Comparison of ENCODE assay signal across 8 mouse cellular contexts in genomic region chr9:62555258-62555856, GRCm38 (mm10). TPM values are rescaled to one million over a fixed set of nuclear protein-coding genes. Genes with fewer than 3 reads are reported as not detected.
DNase-seq lines count a peak whose midpoint lies in the region; ATAC-seq lines count a peak whose summit lies in the region.

No protein-coding gene starts in this region.

- DNase-seq in heart, adult 11 months, result peak; percentile 84
- DNase-seq in heart, adult 9 months (ENCODE audit: low spot score in 2 of 2), result no peak
- peak; percentile 82 to 83 for DNase-seq in right cerebral cortex, postnatal 10 days (ENCODE audit: low spot score in 2 of 2)
- DNase-seq in right cerebral cortex, postnatal 36 days (ENCODE audit: low spot score in 2 of 2), result no peak
- peak; percentile 87 to 88 for DNase-seq in cerebellum, postnatal 14 days
- peak; percentile 28 to 64 for DNase-seq in kidney, postnatal 36 days
- no peak for DNase-seq in yolk sac, embryonic 10.5 days (ENCODE audit: low spot score)

- WGBS in neural tube, embryonic 14.5 days, result 66% methylated on average over 5 of the region's 5 CpGs

- H3K4me2 ChIP-seq in neural tube, embryonic 14.5 days (ENCODE audit: low read depth, low read length), result no peak overlapping the region

- H3K27ac ChIP-seq in neural tube, embryonic 14.5 days (ENCODE audit: low read depth, low read length), result no peak overlapping the region

- H3K36me3 ChIP-seq in neural tube, embryonic 14.5 days (ENCODE audit: control insufficient read depth, insufficient read depth, low read length), result no peaks in the 10 kb centered on the region

- H3K9me3 ChIP-seq in neural tube, embryonic 14.5 days (ENCODE audit: control insufficient read depth, low read length), result no peaks in the 10 kb centered on the region

- no peak overlapping the region for H3K9ac ChIP-seq in neural tube, embryonic 14.5 days (replicated peaks; ENCODE audit: low read depth, low read length)

- H3K4me3 ChIP-seq in neural tube, embryonic 14.5 days (ENCODE audit: low read depth, low read length), result no peak overlapping the region

- no peaks in the 10 kb centered on the region for H3K27me3 ChIP-seq in neural tube, embryonic 14.5 days (ENCODE audit: control insufficient read depth, insufficient read depth, low read length)

- ATAC-seq in neural tube, embryonic 14.5 days (ENCODE audit: low read depth), result peak; percentile 28; the same call in 1 of the 2 replicates

- H3K4me1 ChIP-seq in neural tube, embryonic 14.5 days (ENCODE audit: control insufficient read depth, insufficient read depth, low read length), result peaks cover 8% of the 10 kb centered on the region; the same call in 1 of the 2 replicates

RNA-seq across cellular contexts. Expression of gene Coro2b, which starts 18.5 kb away (rescaled TPM):
- polyA plus RNA-seq in neural tube, embryonic 14.5 days (2014; fragmentation: Nextera tagmentation; extraction: Ambion mirVana), result 32.5 and 34.5 TPM in 2 replicates

Comparison
In these comparisons a context has a peak if more than half of its experiments do, and no peak if none do; other contexts are left out.
1. DNase-seq: peak in heart, adult 11 months (single experiment), right cerebral cortex, postnatal 10 days (2 of 2), cerebellum, postnatal 14 days (2 of 2) and kidney, postnatal 36 days (2 of 2); none in heart, adult 9 months (0 of 2), right cerebral cortex, postnatal 36 days (0 of 2) and yolk sac, embryonic 10.5 days (single experiment).